Mouse (Mus musculus): ENCODE measurements around the gene Nploc4. TPM values are rescaled to one million over a fixed set of nuclear protein-coding genes. Genes with fewer than 3 reads are reported as not detected.
"Not testable (repeated sequence)": the region's sequence is repeated elsewhere in the genome, so short reads cannot be mapped to it uniquely, and the experiment has no call there.

The Nploc4 gene
- total and polyA plus RNA-seq, 2 experiments from 2014 or later = 28.6 to 65.8 TPM

DNA sequence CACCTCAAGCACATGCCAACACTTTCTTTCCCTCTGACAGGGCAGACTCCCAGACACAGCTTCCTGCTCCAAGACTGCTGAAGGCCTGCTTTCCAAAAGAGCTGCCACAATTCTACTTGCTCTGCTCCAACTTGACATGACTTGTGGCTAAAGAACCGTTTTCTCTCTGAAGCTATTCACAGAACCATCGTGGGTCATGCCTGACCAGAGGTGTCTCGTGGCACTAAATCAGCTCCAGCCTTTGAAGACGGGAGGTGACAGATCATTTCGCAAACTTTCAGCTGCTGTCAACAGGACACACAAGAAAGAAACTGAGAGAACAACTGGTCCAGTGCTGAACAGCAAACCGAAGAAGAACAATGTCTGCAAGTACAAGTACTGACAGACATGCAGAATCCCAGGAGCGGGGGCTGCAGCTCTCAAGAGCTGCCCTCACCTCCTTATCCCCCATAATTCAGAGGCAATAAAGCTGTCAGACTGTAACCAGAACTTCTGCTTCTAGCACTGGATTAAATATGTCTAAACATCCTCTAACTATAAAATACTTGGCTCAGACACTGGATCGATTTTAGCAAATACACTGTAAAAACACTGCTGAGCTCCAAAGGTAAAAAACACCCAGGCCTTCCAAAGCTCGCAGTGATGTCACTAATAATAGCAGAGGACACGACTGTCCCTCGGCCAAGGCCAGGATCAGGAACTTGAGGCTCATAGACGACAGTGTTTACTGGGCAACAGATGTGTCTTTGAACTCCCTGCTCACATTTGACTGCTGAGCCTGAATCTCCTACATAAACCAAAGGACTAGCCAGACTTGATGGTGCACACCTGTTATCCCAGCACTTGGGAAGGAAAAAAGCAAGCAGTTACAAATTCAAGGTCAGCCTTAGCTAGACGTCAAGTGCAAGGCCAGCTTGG lies 14.6 kb downstream of the Nploc4 start:
- no peak for TF ChIP-seq CTCF (IDR thresholded peaks at IDR 0.05; ENCODE audit: low read depth)
- Histone ChIP-seq H3K36me3 (ENCODE audit: insufficient read depth) (peaks cover 78% of the 10 kb centered on the region), H3K9me3 (ENCODE audit: low read length) (no peaks in the 10 kb centered on the region), H3K4me3 (ENCODE audit: low read depth, low read length) (no peak overlapping the region), H3K27me3 (ENCODE audit: insufficient read depth, low read length) (no peaks in the 10 kb centered on the region), H3K4me2 (ENCODE audit: low read depth) (no peak overlapping the region), H3K9ac (no peak overlapping the region), H3K27ac (ENCODE audit: low read depth, low read length) (no peak overlapping the region), H3K4me1 (ENCODE audit: insufficient read depth) (no peaks in the 10 kb centered on the region)
- WGBS = 92% methylated on average over 13 of the region's 13 CpGs
- ATAC-seq (no peak), DNase-seq (no peak)

DNA sequence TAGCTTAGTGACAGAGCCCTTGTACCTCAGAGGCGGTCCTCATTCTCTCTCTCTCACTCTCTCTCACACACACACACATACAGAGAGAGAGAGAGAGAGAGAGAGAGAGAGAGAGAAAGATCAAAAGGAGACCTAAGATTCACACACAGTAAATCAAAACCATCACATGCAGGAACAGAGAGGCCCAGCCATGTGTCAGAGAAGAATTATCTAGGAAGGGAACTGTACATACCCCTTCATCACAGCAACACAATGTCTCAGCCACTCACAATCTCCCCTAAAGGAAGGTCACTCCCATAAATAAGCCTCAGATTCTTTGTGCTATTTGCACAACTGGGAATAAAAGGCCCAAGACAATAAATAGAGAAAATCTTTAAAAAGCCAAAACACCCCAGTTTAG lies 18.9 kb downstream of the Nploc4 start:
- DNase-seq = no peak
- no peak for TF ChIP-seq CTCF (IDR thresholded peaks at IDR 0.05; ENCODE audit: low read depth)
- Histone ChIP-seq H3K4me2 (ENCODE audit: low read depth) (no peak overlapping the region), H3K4me3 (ENCODE audit: low read depth, low read length) (no peak overlapping the region), H3K36me3 (ENCODE audit: insufficient read depth) (peaks cover 76% of the 10 kb centered on the region), H3K4me1 (ENCODE audit: insufficient read depth) (no peaks in the 10 kb centered on the region), H3K27ac (ENCODE audit: low read depth, low read length) (no peak overlapping the region), H3K27me3 (ENCODE audit: insufficient read depth, low read length) (no peaks in the 10 kb centered on the region), H3K9me3 (ENCODE audit: low read length) (no peaks in the 10 kb centered on the region), H3K9ac (no peak overlapping the region)
- ATAC-seq = no peak
- WGBS = 100% methylated on average over 1 of the region's 1 CpGs

DNA sequence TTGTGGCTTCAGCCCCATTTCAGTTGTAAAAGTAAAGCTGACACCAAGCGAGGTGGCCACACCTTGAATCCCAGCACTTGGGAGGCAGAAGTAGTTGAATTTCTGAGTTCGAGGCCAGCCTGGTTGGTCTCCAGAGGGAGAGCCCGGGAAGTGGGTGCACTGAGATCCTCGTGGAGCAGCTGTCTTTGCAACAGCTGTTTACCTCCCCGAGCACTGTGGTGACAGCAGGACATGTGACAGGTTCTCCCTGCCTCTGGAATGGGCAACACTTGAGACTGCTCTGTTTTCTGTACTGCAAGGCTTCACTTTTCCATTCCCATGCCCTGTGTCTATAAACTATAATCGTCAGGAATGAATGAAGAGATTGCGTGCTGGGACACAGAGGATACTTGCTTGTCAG lies 19.7 kb downstream of the Nploc4 start:
- Histone ChIP-seq H3K4me1 (ENCODE audit: insufficient read depth) (no peaks in the 10 kb centered on the region), H3K36me3 (ENCODE audit: insufficient read depth) (peaks cover 77% of the 10 kb centered on the region), H3K9ac (no peak overlapping the region), H3K4me3 (ENCODE audit: low read depth, low read length) (no peak overlapping the region), H3K9me3 (ENCODE audit: low read length) (no peaks in the 10 kb centered on the region), H3K27ac (ENCODE audit: low read depth, low read length) (no peak overlapping the region), H3K4me2 (ENCODE audit: low read depth) (no peak overlapping the region), H3K27me3 (ENCODE audit: insufficient read depth, low read length) (no peaks in the 10 kb centered on the region)
- DNase-seq = no peak
- TF ChIP-seq CTCF (IDR thresholded peaks at IDR 0.05; ENCODE audit: low read depth) = no peak
- WGBS = 92% methylated on average over 7 of the region's 7 CpGs
- ATAC-seq = no peak

DNA sequence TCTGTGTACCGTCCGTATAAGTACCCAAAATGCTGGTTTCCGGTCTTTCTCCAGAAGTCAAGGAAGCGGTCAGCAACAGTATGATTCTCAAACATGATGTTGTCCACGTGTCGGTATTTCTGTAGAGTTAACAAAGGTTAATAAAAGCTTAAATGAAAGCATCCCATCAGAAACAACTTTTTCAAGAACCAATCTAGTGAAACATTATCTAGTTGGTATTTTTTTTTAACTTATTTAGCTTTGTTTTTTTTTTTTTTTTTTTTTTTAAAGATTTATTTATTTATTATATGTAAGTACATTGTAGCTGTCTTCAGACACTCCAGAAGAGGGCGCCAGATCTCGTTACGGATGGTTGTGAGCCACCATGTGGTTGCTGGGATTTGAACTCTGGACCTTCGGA lies 23.9 kb downstream of the Nploc4 start:
- H3K9ac ChIP-seq; H3K27ac ChIP-seq (ENCODE audit: low read depth, low read length); DNase-seq; H3K4me1 ChIP-seq (ENCODE audit: insufficient read depth); H3K4me2 ChIP-seq (ENCODE audit: low read depth); H3K27me3 ChIP-seq (ENCODE audit: insufficient read depth, low read length); H3K9me3 ChIP-seq (ENCODE audit: low read length); ATAC-seq; H3K4me3 ChIP-seq (ENCODE audit: low read depth, low read length): not testable (repeated sequence)
- H3K36me3 ChIP-seq (ENCODE audit: insufficient read depth) = peaks cover 82% of the 10 kb centered on the region
- 95% methylated on average over 7 of the region's 10 CpGs for WGBS

DNA sequence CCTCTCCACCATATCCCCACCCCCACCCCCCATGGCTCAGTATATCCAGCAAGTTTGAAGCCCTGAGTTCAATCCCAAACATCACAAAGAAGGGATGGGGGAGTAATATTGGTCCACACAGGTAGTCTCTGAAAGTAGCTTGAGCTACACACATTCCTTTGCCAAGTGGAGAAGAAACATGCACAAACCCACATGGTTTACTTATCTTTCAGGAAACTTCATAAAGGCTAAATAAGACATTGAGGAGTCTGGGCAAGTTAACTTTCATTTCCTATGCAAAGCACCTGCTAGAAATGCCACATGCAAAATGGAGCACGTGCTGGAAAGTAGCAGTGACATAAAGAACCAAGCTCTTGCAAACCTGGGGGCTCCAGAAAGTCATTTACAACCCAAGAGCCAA lies 31.1 kb downstream of the Nploc4 start:
- H3K27me3 ChIP-seq (ENCODE audit: insufficient read depth, low read length) = no peaks in the 10 kb centered on the region
- 82% methylated on average over 1 of the region's 1 CpGs for WGBS
- no peak for DNase-seq

DNA sequence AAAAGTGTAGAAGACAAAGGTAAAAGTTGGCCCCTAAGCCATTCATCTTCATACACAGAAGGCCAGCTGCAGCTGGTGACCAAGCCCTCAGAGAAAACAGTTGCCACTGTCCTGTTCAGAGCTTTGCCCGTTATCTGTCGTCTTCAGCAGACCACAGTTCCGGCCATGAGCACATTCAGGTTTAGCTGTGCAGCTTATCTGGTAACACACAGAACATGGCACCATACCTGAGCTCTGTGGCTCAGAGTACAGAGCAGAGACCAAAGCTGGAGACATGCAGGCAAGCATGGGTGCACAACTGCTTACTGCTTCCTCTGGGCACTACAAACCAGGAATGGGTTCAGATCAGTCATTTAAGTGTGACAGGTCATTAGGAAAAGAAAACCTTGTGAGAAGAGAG lies 31.6 kb downstream of the Nploc4 start:
- Histone ChIP-seq H3K27ac (ENCODE audit: low read depth, low read length) (no peak overlapping the region), H3K36me3 (ENCODE audit: insufficient read depth) (peaks cover 83% of the 10 kb centered on the region), H3K4me1 (ENCODE audit: insufficient read depth) (no peaks in the 10 kb centered on the region), H3K4me2 (ENCODE audit: low read depth) (no peak overlapping the region), H3K4me3 (ENCODE audit: low read depth, low read length) (no peak overlapping the region), H3K9ac (no peak overlapping the region), H3K9me3 (ENCODE audit: low read length) (no peaks in the 10 kb centered on the region), H3K27me3 (ENCODE audit: insufficient read depth, low read length) (no peaks in the 10 kb centered on the region)
- no peak for ATAC-seq
- no peak for TF ChIP-seq CTCF (IDR thresholded peaks at IDR 0.05; ENCODE audit: low read depth)
- 97% methylated on average over 3 of the region's 3 CpGs for WGBS
- DNase-seq = no peak

More for the DNA sequence above, 31.1 kb downstream of the Nploc4 start:
- Histone ChIP-seq H3K27ac (ENCODE audit: low read depth, low read length) (no peak overlapping the region), H3K9me3 (ENCODE audit: low read length) (no peaks in the 10 kb centered on the region), H3K36me3 (ENCODE audit: insufficient read depth) (peaks cover 83% of the 10 kb centered on the region), H3K4me1 (ENCODE audit: insufficient read depth) (no peaks in the 10 kb centered on the region), H3K4me3 (ENCODE audit: low read depth, low read length) (no peak overlapping the region), H3K9ac (no peak overlapping the region), H3K4me2 (ENCODE audit: low read depth) (no peak overlapping the region)
- no peak for ATAC-seq
- TF ChIP-seq CTCF (IDR thresholded peaks at IDR 0.05; ENCODE audit: low read depth) = no peak

DNA sequence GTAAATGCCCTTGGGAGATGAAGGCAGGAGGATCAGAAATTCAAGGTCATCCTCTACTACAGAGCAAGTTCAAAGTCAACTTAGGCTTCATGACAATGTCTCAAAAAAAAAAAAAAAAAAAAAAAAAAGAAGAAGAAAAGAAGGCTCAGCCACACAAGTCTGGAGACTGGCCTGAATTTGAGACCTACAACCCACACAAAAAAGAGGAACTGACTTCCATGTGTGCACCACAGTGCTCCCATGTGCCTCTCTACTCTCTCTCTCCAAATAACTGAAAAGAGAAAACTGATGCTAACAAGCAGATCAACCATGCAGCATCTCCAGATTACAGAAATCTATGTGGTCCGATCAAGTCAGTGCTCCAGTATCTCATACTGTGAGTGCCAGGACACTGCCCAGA lies 32.7 kb downstream of the Nploc4 start:
- no peak for TF ChIP-seq CTCF (IDR thresholded peaks at IDR 0.05; ENCODE audit: low read depth)
- DNase-seq (no peak), ATAC-seq (no peak)
- Histone ChIP-seq H3K9me3 (ENCODE audit: low read length) (no peaks in the 10 kb centered on the region), H3K9ac (no peak overlapping the region), H3K4me1 (ENCODE audit: insufficient read depth) (no peaks in the 10 kb centered on the region), H3K27ac (ENCODE audit: low read depth, low read length) (no peak overlapping the region), H3K4me3 (ENCODE audit: low read depth, low read length) (no peak overlapping the region), H3K27me3 (ENCODE audit: insufficient read depth, low read length) (no peaks in the 10 kb centered on the region), H3K4me2 (ENCODE audit: low read depth) (no peak overlapping the region), H3K36me3 (ENCODE audit: insufficient read depth) (peaks cover 83% of the 10 kb centered on the region)
- WGBS = 94% methylated on average over 1 of the region's 1 CpGs

Data from forebrain, postnatal 0 days (tissue).